Comparison of ENCODE assay signal across 15 mouse cellular contexts in genomic region chr1:80671730-80672129, GRCm38 (mm10).
"Had no signal": no experiment of that assay in that cellular context is flagged by ENCODE, and none has a peak within 500 bp of the region (broad histone marks: within the 10 kb centered on the region; RNA-seq: fewer than 3 reads in every experiment).

No protein-coding gene starts in this region.

- H3K9me3 ChIP-seq: kidney, embryonic 15.5 days; limb, embryonic 13.5 days; midbrain, embryonic 13.5 days; neural tube, embryonic 15.5 days had no signal

- ATAC-seq: midbrain, embryonic 13.5 days had no signal

- H3K4me3 ChIP-seq: kidney, embryonic 15.5 days; limb, embryonic 13.5 days; midbrain, embryonic 13.5 days; myocyte; neural tube, embryonic 15.5 days had no signal

- H3K36me3 ChIP-seq: kidney, embryonic 15.5 days; limb, embryonic 13.5 days; midbrain, embryonic 13.5 days; neural tube, embryonic 15.5 days had no signal

- H3K27ac ChIP-seq: kidney, embryonic 15.5 days; limb, embryonic 13.5 days; liver, embryonic 14.5 days; midbrain, embryonic 13.5 days; neural tube, embryonic 15.5 days; stomach, postnatal 0 days had no signal

- H3K9ac ChIP-seq: kidney, embryonic 15.5 days; limb, embryonic 13.5 days; liver, embryonic 14.5 days; midbrain, embryonic 13.5 days; neural tube, embryonic 15.5 days had no signal

- H3K27me3 ChIP-seq: kidney, embryonic 15.5 days; limb, embryonic 13.5 days; midbrain, embryonic 13.5 days; neural tube, embryonic 15.5 days had no signal

- H3K4me1 ChIP-seq: kidney, embryonic 15.5 days; limb, embryonic 13.5 days; midbrain, embryonic 13.5 days; neural tube, embryonic 15.5 days had no signal

- DNase-seq: kidney, adult 2 months; kidney, postnatal 14 days; left cerebral cortex, postnatal 4 days; lung, adult 18-20 months; lung, postnatal 4 days; retina, postnatal 1 day; right cerebral cortex, postnatal 4 days; spleen, adult 18-20 months had no signal
